Mouse (Mus musculus): ENCODE results near the gene Slc35b2.
A peak's percentile ranks its signal among the peaks of the same experiment; 100 is the strongest.

Gene Slc35b2

GRCm38 (mm10) chr17:45545278-45545961 is 18.3 kb upstream of the Slc35b2 start:
- no peak for DNase-seq (ENCODE audit: low spot score in 2 of 2)

DNA sequence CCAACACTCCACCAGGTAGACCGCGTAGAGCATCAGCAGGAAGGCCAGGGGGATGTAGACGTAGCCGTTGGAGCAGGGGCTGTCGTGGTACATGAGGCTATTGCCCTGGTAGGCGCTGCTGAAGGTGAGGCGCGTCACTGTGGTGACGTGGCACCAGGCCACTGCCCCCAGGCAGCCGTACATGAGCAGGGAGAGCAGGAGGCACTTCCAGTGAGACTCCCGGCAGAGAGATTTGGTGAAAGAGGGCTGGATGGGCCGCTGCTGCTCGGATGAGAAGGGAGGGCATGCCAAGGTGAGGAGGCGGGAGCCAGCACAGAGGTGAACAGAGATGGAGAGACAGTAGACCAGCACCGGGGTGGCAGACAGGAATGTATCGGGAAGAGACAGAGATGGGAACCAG is 16.7 kb upstream of the Slc35b2 start:
- no peak for DNase-seq (ENCODE audit: low spot score in 2 of 2)

DNA sequence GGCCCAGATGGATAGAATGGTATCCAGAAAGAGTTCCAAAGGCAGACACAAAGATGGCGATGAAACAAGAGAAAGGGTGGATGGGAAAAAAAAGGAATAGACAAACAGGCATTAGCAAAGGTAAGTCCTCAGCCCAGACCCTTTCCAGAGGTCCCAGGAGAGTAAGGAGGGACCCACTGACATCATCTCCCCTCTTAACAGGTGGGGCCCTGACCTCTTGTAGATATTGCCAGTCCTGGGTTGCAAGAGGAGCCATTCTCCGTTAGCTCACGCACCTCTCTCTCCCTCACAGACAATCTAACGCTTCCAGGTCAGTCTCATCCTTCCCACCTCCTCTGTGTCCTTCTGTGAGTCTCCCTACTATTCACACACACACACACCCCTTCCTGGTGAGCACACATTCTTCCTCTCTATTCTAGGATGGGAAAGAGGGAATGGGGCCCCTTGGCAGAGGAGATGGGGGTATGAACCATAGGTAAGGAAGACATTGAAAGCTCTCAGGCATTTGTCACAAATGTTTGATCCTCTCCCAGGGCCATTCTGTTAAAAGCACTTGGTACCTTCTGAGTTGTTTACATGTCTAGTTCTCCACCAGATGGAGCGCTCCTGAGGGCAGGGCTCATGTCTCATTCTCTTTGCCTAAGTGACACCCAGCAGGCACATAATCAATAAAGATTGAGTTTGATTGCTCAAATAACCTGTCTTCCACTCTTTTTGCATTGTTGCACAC is 16.0 kb upstream of the Slc35b2 start:
- DNase-seq (ENCODE audit: low spot score in 2 of 2), result no peak

GRCm38 (mm10) chr17:45548541-45549512 is 14.8 kb upstream of the Slc35b2 start:
- DNase-seq (ENCODE audit: low spot score in 2 of 2), result no peak

DNA sequence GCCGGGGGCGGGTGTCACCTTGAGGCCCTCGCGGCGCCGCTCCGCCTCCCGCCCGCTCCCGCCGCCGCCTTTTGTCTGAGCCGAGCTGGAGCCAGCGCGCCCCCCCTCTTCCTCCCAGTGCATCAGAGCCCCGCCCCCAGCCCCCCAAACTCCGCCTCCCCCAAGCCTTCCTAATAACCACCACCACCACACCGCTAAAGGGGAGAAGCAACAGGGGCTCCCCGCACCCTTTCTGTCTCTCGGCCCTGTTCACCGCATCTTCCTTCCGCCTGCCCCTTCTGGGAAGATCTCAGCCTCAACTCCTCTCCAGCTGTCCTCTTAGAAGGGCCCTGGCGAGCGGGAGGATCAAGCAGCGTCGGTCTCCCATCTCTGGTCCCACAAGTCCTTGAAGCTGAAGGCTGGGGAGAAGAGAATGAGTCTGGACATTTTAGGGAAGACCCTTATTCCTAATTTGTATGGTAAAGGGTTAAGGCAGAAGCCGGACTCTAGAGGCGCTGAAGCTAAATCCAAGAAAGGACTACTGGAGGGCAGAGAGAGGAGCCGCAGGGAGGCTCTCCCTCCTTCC is 14.0 kb upstream of the Slc35b2 start, which contains the start of gene Tmem151b:
TSS of gene Tmem151b (minus strand) at position 61 of the 565 bp plus-strand sequence.
- no peak for DNase-seq (ENCODE audit: low spot score in 2 of 2)

GRCm38 (mm10) chr17:45550253-45550652 is 13.4 kb upstream of the Slc35b2 start:
- DNase-seq (ENCODE audit: low spot score in 2 of 2), result no peak

- DNase-seq (ENCODE audit: low spot score in 2 of 2), result no peak
These were observed 12.4 kb upstream of the Slc35b2 start for GRCm38 (mm10) chr17:45551249-45551796.

DNA sequence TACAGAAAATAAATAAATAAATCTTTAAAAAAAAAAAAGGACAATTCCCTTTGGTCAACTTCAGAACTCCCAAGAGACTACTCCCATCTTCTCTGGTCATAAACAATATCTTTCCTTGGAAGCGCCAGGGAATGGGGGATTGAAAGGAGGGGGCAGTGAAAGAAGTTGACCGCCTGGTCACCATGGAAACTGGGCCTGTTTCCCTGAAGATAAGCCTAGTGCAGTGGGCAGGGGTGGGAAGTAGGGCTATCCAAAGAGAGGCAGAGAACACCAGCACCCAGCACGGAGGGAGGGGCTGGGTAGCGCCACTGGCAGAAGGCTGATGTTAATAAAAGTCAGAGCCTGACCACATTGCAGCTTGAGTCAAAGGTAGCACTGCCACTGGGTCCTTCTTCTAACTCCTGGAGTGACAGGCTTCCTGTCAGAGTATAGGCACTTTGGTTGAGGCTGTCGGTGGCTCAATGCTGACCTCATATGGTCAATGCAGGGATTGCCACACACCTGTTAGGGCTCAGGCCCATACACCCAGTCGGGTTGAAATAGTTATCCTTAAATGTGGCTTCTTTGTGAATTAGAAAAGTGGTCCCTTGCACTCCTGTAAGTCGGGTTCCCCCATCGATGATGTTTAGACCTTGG is 11.7 kb upstream of the Slc35b2 start:
- peak; percentile 56 to 64 for DNase-seq (ENCODE audit: low spot score in 2 of 2)

- no peak for DNase-seq (ENCODE audit: low spot score in 2 of 2)
These were observed 10.6 kb upstream of the Slc35b2 start for GRCm38 (mm10) chr17:45553065-45553464.

DNA sequence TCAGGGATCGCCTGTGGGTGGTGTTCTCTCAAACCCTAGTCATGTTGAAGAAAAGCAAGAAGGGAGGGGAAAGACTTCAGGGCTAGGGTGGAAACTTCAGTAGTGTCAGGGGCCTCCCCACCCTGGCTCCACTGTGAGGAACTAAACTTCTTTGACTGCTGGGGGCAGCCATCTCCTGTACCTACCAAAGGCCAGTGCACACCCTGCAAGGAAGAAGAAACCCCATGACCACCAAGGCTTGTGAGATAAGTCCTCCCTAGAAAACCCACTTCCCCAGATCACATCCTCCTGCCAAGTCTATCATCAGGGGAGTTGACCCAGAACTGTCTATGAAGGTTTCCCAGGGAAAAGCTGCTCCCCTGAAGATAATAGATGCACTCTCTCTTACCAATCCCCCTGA is 9.3 kb upstream of the Slc35b2 start:
- DNase-seq (ENCODE audit: low spot score in 2 of 2), result no peak

DNA sequence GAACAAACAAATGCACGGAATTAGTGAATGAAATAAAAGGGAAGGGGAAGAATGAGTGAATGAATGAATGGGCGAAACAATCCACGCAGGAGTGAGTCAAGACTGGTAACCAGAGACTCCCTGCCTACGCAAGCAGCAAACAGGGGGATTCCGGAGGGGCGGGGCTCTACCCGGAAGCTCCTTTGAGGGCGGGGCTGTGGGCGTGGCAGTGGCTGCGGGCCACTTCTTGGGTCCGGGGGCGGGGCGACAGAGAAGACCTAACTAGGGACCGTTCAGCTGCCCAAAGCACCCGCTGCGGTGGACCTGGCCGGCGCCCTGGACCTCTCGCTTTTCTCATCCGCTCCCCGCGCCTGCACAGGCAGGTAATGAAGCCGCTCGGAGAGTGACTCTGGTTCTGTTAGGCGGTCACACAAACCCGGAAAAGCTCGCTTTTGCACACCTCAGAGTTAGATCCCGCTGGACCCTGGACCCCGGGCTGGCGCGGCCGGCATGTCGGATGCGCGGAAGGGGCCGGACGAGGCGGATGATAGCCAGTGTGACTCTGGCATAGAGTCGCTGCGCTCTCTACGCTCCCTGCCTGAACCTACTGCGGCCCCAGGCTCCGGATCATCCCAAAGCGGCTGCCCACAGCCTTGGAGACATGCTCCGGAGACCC is 8.1 kb upstream of the Slc35b2 start, which contains the start of gene Nfkbie:
TSS of gene Nfkbie (plus strand) at position 252 of the 655 bp plus-strand sequence.
- peak; percentile 92 to 94 for DNase-seq (ENCODE audit: low spot score in 2 of 2)

GRCm38 (mm10) chr17:45556107-45556489 is 7.6 kb upstream of the Slc35b2 start:
- no peak for DNase-seq (ENCODE audit: low spot score in 2 of 2)

- DNase-seq (ENCODE audit: low spot score in 2 of 2), result no peak
These were observed 7.0 kb upstream of the Slc35b2 start for GRCm38 (mm10) chr17:45556514-45557245.

- DNase-seq (ENCODE audit: low spot score in 2 of 2), result no peak
These were observed 6.3 kb upstream of the Slc35b2 start for GRCm38 (mm10) chr17:45557246-45557824.

- DNase-seq (ENCODE audit: low spot score in 2 of 2), result no peak
These were observed 5.4 kb upstream of the Slc35b2 start for GRCm38 (mm10) chr17:45557998-45558862.

- DNase-seq (ENCODE audit: low spot score in 2 of 2), result no peak
These were observed 3.7 kb upstream of the Slc35b2 start for GRCm38 (mm10) chr17:45559732-45560525.

DNA sequence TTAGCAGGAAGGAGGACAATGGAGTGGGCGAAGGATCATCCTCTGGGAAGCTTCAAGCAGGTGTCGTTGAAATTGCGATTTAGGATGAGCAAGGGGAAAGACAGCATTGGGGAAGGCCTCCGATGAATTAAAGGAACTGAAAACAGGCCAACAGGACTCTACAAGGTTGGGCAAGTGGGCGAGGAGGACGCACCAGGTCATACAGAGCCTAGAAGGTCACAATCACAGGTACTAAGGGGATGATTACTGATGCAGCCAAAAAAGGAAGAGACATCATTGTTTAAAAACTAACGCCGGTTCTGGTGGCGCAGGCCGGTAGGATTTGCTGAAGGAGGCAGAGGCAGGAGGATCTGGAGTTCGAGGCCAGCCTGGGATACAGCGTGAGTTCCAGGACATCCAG is 458 bp upstream of the Slc35b2 start:
- no peak for DNase-seq (ENCODE audit: low spot score in 2 of 2)

Measured in heart, adult 9 months (tissue).